Mouse (Mus musculus) thymus, postnatal 10 days (tissue): ENCODE measurements around the gene Sec24c.
A peak's percentile ranks its signal among the peaks of the same experiment; 100 is the strongest.

Source experiments
- DNase-seq, 2 experiments: peaks; one replicate each; pipeline ENCODE4 v3.0.0; 2021; ENCODE audit warnings: low spot score in 2 of 2

The Sec24c gene

GRCm38 (mm10) chr14:20733952-20734774 is 60.1 kb downstream of the Sec24c start, which contains the start of gene Ndst2:
Gene Ndst2, minus strand, starts transcription at chr14:20734562.
- peak; percentile 68 to 69 for DNase-seq

- DNase-seq: no peak
Measured at GRCm38 (mm10) chr14:20735052-20735451, 60.9 kb downstream of the Sec24c start.

- no peak for DNase-seq
Measured at GRCm38 (mm10) chr14:20735892-20736390, 61.8 kb downstream of the Sec24c start.

GRCm38 (mm10) chr14:20737306-20737705 is 63.2 kb downstream of the Sec24c start:
- peak; percentile 12 to 19 for DNase-seq

GRCm38 (mm10) chr14:20738511-20738910 is 64.4 kb downstream of the Sec24c start:
- DNase-seq: no peak

GRCm38 (mm10) chr14:20741301-20741700 is 67.2 kb downstream of the Sec24c start:
- DNase-seq: no peak

GRCm38 (mm10) chr14:20743614-20744013 is 69.5 kb downstream of the Sec24c start:
- no peak for DNase-seq
